Mouse (Mus musculus) limb, embryonic 10.5 days (tissue): ENCODE data around the gene Itga5. TPM values are rescaled to one million over a fixed set of nuclear protein-coding genes. Genes with fewer than 3 reads are reported as not detected.

ENCODE experiments used
- DNase-seq: peaks from one replicate; pipeline ENCODE4 v3.0.0-alpha.2; 2017; ENCODE audit warnings: low spot score
- H3K27ac ChIP-seq: fragments of 300-500 bp; sonication (generic); 2 replicates; pipeline ENCODE4 v1.5.1; 2016; ENCODE audit warnings: mild to moderate bottlenecking
- H3K27me3 ChIP-seq: fragments of 300-500 bp; sonication (generic); 2 replicates; pipeline ENCODE4 v1.6.1; 2016; ENCODE audit warnings: low read depth, mild to moderate bottlenecking; ENCODE audit not compliant: poor library complexity, severe bottlenecking
- H3K36me3 ChIP-seq: fragments of 300-500 bp; sonication (generic); 2 replicates; pipeline ENCODE4 v1.6.1; 2016; ENCODE audit warnings: mild to moderate bottlenecking, moderate library complexity
- H3K4me1 ChIP-seq: fragments of 300-500 bp; sonication (generic); 2 replicates; pipeline ENCODE4 v1.6.1; 2016
- H3K4me3 ChIP-seq: fragments of 300-500 bp; sonication (generic); 2 replicates; pipeline ENCODE4 v1.5.1; 2016; ENCODE audit warnings: mild to moderate bottlenecking, moderate library complexity
- H3K9me3 ChIP-seq: fragments of 300-500 bp; sonication (generic); replicated peaks from 2 replicates; pipeline ENCODE4 v1.6.1; 2016; ENCODE audit warnings: mild to moderate bottlenecking
- WGBS: fragments of 180-500 bp; shearing (Covaris S2); methylation state at CpG from one replicate; pipeline ENCODE4 v1.1.7; 2016; 5-methylcytosine and 5-hydroxymethylcytosine counted together
- polyA plus RNA-seq: library from polyadenylated mRNA; unstranded; fragments of >200 nt; fragmentation: Nextera tagmentation; extraction: Ambion mirVana; gene quantifications from 2 replicates; pipeline ENCODE4 v1.2.1, GENCODE M21; 2016

The Itga5 gene
- polyA plus RNA-seq, 1 experiment from 2014 or later: 36.6 TPM

DNA sequence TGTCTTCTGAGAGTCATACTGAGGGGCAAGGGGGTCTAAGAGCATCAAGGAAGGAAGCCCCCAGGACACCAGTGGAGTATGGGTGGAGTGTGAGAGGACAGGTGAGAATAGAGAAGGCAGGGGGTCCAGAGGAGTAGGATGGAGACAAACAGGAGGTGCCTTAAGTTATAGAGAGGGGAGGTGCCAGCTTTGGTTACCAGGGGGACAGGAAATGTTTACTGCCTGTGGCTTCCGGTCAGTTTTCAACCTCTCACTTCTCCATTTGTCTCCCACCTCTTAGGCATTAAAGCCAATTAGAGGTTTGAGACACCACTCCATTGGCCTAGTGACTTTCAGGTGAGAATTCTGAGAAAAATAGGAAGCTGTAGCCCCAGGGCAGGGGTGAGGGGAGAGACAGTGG is 5.3 kb downstream of the Itga5 start:
- DNase-seq: no peak
- H3K4me1 ChIP-seq: peaks cover 52% of the 10 kb centered on the region
- no peaks in the 10 kb centered on the region for H3K27me3 ChIP-seq
- H3K36me3 ChIP-seq: peaks cover 31% of the 10 kb centered on the region
- H3K9me3 ChIP-seq: no peaks in the 10 kb centered on the region
- WGBS: 18% methylated on average over 1 of the region's 1 CpGs
- H3K4me3 ChIP-seq: no peak overlapping the region
- peak overlapping the region; percentile 33 for H3K27ac ChIP-seq

DNA sequence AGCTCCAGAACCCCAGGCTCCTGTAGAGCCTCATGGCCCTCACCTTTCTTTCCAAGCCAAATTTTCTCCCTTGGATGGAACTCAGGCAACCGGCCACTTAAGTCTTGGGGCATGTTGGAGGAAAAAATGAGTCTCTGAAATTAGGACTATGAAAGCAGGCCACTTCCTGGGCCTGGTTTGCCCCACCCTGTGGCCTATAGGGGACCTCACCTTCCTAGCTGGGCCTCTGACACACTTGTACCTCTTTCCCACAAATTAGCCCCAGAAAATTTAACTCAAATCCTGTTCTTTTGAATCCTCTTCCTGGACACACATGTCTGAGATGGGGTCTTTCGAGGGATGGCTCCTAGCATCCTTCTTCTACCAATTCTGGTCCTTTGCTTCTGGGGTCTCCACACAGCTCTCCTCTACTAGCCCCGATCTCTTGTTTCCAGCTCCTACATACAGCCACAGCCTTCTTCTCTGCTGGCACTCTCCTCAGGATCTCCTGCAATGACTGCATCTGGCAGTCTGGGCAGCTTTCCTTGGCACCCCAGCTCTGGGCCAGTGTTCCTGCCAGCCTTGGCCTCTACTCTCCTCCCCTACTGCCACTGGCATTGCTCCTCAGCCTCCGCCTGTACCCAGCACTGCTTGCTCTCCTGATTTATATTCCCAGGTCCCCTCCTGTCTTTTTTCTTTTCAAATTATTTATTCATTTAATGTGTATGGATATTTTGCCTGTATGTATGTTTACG is 6.5 kb downstream of the Itga5 start:
- Histone ChIP-seq H3K4me1 (peaks cover 47% of the 10 kb centered on the region), H3K9me3 (no peaks in the 10 kb centered on the region), H3K36me3 (peaks cover 43% of the 10 kb centered on the region), H3K27ac (no peak overlapping the region; the same call in 1 of the 2 replicates), H3K27me3 (no peaks in the 10 kb centered on the region), H3K4me3 (no peak overlapping the region)
- DNase-seq: no peak
- 93% methylated on average over 5 of the region's 5 CpGs for WGBS

DNA sequence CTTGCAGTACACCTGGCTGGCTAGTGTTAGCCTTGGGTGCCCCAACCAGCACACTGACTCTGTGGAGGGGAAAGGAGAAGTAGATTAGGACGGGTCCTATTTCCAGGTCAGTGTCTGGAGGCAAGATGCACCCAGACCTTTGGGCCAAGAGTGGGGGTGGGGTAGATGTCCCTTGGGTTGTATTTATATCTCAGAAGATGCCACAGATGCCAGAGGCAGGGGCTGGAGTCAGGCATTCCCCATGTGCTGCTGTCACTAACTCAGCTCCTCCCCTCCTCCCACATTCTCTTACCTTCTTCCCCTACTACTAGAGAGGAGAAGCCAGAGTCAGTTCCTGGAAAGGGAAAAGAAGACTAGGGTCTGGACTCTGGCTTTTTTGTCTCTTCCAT is 7.4 kb downstream of the Itga5 start:
- 52% methylated on average over 1 of the region's 1 CpGs for whole genome bisulfite sequencing
- H3K27me3 ChIP-seq: no peaks in the 10 kb centered on the region
- H3K36me3 ChIP-seq: peaks cover 52% of the 10 kb centered on the region
- no peak for DNase-seq
- H3K27ac ChIP-seq: peak overlapping the region; percentile 89
- no peaks in the 10 kb centered on the region for H3K9me3 ChIP-seq
- H3K4me1 ChIP-seq: peaks cover 38% of the 10 kb centered on the region
- H3K4me3 ChIP-seq: no peak overlapping the region

DNA sequence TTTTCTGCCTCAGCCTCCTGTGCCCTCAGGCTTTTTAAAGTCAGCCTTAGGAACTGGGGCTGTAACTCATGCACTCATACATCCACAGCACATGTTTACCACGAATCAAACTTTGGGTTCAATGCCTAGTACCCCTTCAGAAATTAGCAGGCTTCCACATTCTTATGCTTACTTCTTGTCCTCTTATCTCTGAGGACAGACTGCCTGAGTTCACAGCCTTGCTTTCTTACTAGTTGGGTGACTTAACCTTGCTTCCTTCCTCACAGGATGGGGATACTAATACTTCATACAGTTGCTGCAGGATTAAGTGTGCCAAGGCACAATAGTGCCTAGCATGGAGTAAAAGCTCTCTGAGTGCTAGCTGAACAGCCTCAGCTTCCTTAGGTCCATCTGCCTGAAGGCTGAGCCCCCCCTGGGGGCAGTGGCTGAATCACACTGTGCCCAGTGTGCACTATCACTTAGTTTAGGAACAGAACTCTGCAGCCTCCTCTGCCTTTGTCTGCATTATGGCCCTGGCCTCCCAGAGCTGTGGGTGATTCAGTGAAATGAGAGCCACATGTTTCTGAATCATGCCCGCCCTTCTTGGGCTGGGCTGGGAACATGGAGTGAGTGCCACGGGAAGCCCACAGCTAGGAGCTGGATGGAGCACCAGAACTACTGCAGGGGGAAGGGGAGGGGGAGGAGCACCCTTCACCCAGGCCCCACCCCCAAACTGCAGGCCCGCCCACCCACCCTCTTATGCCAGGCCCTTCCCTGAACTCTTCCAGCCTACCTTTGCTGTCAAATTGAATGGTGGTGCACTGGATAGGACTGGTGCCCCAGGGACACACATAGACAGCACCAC is 8.1 kb downstream of the Itga5 start:
- Histone ChIP-seq H3K9me3 (no peaks in the 10 kb centered on the region), H3K36me3 (peaks cover 58% of the 10 kb centered on the region), H3K27me3 (no peaks in the 10 kb centered on the region), H3K27ac (peak overlapping the region; percentile 89), H3K4me1 (peaks cover 36% of the 10 kb centered on the region), H3K4me3 (0 out of 2 replicates have a peak overlapping the region, but pooled peaks have one; percentile 9)
- DNase-seq: peak; percentile 66
- 20% methylated on average over 4 of the region's 4 CpGs for WGBS

DNA sequence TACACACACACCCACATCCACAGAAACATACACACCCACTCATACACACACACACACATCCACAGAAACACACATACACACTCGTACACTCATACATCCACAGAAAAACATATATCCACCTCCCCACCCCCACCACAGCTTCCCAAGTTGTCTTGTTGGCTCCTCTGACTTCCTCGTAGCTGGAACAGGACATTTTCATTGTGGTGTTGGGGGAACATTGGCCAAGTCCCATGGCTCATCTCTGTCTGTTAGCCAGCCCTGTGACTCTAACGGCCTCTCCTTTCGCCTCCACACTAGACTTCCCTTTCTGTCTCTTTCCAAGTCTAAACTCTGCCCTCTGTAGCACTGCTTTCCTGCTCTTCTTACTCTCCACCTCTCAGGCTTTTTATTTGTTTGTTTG is 8.7 kb downstream of the Itga5 start:
- Histone ChIP-seq H3K27ac (peak overlapping the region; percentile 89), H3K4me1 (peaks cover 36% of the 10 kb centered on the region), H3K36me3 (peaks cover 65% of the 10 kb centered on the region), H3K9me3 (no peaks in the 10 kb centered on the region), H3K4me3 (no peak overlapping the region), H3K27me3 (no peaks in the 10 kb centered on the region)
- DNase-seq: no peak
- 86% methylated on average over 4 of the region's 4 CpGs for WGBS

DNA sequence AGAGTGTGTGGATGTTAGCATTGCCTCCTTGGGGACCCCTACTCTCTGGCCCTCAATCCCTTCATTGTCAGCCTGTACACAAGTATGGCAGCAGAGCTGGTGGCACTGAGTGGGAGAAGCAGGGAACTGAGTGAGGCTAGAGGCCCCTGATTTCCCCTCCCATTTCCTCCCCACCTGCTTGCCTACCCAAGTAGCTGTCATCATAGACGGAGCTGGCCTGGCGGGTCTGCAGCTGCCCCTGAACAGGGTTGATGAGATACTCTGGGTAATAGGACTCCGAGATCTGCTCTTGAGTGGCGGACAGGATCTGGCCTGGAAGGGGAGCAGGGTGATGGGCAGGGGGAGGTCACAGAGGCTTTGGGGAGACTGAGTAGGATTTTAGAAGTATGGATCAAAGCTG is 10.4 kb downstream of the Itga5 start:
- H3K4me1 ChIP-seq: peaks cover 28% of the 10 kb centered on the region
- H3K27me3 ChIP-seq: no peaks in the 10 kb centered on the region
- 81% methylated on average over 4 of the region's 4 CpGs for WGBS
- no peaks in the 10 kb centered on the region for H3K9me3 ChIP-seq
- no peak overlapping the region for H3K27ac ChIP-seq
- DNase-seq: no peak
- no peak overlapping the region for H3K4me3 ChIP-seq
- H3K36me3 ChIP-seq: peaks cover 74% of the 10 kb centered on the region

DNA sequence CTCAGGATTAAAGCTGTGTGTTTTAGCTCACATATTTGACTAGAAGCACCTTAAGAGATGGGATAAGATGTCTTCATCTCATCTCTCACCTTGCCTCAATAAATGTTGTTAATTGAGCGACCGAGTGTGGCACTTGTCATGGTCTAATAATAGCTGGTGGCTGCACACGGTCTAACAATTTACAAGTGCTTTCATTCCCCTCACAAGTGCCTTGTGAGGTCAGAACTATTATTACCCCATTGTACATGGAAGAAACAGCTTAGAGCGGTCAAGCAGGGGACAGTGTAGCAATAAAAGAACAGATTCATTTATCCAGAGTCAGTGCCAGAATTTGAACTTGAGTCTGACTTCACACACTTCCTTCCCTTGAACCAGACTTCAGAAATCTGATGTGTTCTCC is 11.1 kb downstream of the Itga5 start:
- WGBS: 92% methylated on average over 4 of the region's 4 CpGs
- no peak for DNase-seq
- peaks cover 80% of the 10 kb centered on the region for H3K36me3 ChIP-seq
- H3K27me3 ChIP-seq: no peaks in the 10 kb centered on the region
- H3K27ac ChIP-seq: no peak overlapping the region
- H3K4me1 ChIP-seq: peaks cover 26% of the 10 kb centered on the region
- H3K4me3 ChIP-seq: no peak overlapping the region
- H3K9me3 ChIP-seq: no peaks in the 10 kb centered on the region

DNA sequence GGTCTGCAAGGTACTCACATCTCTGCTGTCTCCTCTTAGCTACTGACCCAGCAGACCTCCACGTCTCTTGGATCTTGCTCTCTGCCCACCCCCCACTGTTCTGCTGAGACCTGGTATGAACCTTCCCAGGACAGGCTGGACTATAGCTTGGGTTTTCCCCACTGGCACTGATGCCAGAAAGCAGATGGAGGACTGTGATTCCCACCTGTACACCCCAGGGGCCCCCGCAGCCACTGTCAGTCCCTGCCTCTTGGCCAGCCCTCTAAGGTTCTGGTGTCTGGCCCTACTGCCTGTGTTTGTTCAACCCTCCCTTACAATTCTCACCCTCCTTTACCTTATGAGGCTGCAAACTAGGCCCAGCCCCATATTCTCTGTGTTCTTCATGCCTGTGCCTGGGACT is 11.9 kb downstream of the Itga5 start:
- DNase-seq: no peak
- Histone ChIP-seq H3K27ac (no peak overlapping the region), H3K9me3 (no peaks in the 10 kb centered on the region), H3K27me3 (no peaks in the 10 kb centered on the region), H3K4me1 (peaks cover 20% of the 10 kb centered on the region), H3K4me3 (no peak overlapping the region), H3K36me3 (peaks cover 82% of the 10 kb centered on the region)
- WGBS: 91% methylated on average over 2 of the region's 2 CpGs

DNA sequence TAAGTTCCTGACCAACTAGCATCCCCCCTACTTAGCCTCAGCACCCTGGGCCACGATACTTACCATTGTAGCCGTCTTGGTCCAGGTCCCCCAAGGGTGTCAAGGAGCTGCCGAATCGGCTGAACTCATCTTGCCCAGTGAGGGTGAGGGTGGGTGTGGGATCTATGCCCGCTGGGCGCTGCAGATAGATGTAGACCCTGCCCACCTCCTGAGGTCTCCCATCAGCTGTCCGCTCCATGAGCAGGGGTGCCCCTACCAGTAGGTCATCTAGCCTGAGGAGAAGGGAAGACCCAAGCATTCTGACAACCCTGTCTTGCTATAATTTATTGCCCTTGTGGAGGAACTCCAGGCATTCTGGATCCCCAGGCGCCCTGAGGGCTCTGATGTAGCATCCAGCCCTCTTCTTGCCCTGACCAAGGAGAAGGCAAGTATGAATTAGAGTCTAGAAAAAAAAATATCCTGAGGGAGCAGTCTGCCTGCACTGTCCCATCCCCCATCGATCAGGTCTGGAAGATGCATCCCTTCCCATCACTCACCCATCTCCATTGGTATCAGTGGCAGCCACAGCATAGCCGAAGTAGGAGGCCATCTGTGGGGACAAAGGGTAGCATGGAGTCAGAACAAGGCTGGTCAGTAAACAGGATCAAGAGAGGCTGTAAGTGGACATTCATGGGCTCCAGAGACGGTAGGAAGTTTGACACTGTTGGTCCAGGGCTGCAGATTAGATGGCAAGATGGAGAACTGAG is 12.9 kb downstream of the Itga5 start:
- Histone ChIP-seq H3K4me3 (no peak overlapping the region), H3K4me1 (peaks cover 10% of the 10 kb centered on the region), H3K27ac (no peak overlapping the region), H3K27me3 (no peaks in the 10 kb centered on the region), H3K36me3 (peaks cover 92% of the 10 kb centered on the region), H3K9me3 (no peaks in the 10 kb centered on the region)
- no peak for DNase-seq
- 91% methylated on average over 11 of the region's 11 CpGs for WGBS

DNA sequence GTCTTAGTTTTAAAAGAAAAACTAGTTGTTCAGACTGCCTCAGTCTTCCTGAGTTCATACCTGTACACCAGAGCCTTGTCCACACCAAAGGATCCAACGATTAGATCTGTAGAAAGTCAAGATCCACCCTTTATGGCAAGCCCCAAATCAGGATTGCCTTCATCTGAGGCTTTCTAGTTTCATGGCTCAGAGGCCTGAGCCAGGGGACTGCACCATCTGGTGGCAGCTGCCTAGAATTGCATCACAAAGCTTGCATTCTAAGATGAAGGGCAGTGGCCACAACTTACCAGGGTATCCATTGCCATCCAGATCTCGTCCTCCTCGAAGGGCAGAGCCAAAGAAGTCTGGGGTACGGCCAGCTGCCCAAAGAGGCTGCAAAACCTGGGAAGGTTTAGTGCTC is 13.7 kb downstream of the Itga5 start:
- Histone ChIP-seq H3K36me3 (peaks cover 100% of the 10 kb centered on the region), H3K27me3 (no peaks in the 10 kb centered on the region), H3K27ac (no peak overlapping the region), H3K4me1 (peaks cover 2% of the 10 kb centered on the region), H3K9me3 (no peaks in the 10 kb centered on the region), H3K4me3 (no peak overlapping the region)
- peak; percentile 69 for DNase-seq
- 48% methylated on average over 4 of the region's 4 CpGs for WGBS

DNA sequence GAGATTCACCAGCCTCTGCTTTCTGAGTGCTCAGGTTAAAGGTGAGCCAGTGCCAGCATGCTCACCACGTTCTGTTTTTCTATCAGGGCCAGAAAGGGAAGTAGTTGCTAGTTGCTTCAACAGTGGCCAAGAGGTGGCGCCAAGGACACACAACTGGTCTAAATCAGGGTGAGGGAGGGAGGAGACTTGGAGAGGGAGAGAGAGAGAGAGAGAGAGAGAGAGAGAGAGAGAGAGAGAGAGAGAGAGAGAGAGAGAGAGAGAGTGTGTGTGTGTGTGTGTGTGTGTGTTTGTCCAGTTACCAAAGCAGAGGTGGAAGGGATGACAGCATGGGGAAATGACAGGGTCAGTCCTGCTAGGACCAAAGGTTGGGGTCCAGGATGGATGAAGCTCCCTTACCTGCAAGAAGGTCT is 19.3 kb downstream of the Itga5 start:
- Histone ChIP-seq H3K9me3 (no peaks in the 10 kb centered on the region), H3K4me3 (no peak overlapping the region), H3K36me3 (peaks cover 87% of the 10 kb centered on the region), H3K4me1 (no peaks in the 10 kb centered on the region), H3K27me3 (no peaks in the 10 kb centered on the region), H3K27ac (no peak overlapping the region)
- DNase-seq: no peak
- 2% methylated on average over 2 of the region's 2 CpGs for WGBS

DNA sequence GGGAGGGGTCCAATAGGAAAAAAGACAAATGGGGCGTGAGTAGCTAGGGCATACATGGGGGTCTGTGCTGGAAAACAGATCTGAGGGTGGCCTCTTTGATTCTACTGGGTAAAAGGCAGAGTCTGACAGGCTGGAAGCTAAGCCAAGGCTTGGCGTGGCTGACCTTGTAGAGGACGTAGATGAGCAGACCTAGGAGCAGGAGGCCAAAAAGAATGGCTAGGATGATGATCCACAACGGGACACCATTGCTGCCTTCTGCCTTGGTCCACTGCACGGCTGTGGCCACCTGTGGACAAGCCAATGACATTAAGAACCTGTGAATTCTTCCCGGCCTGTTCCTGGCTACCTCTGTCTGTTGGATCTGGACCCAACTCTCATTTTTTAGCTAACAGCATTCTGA is 20.8 kb downstream of the Itga5 start:
- Histone ChIP-seq H3K36me3 (peaks cover 72% of the 10 kb centered on the region), H3K4me1 (peaks cover 13% of the 10 kb centered on the region), H3K27ac (no peak overlapping the region), H3K9me3 (no peaks in the 10 kb centered on the region), H3K27me3 (peaks cover 15% of the 10 kb centered on the region), H3K4me3 (no peak overlapping the region)
- DNase-seq: no peak
- WGBS: 89% methylated on average over 6 of the region's 6 CpGs

DNA sequence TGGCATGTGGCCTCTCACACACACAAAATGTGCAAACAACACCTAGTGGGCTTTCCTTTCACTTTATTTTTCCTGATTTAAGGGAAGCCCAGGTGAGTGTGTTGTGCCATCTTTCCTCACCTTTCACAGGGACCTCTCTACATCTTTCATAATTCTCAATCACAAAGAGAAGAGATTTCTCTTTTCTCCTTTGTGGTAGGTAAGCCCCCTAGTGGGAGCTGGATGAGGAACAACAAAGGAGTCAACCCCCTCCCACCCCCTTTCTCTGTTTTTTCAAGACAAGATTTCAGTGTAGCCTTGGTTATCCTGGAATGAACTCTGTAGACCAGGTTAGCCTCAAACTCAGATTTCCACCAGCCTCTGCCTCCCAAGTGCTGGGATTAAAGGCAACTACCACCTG is 23.0 kb downstream of the Itga5 start:
- Histone ChIP-seq H3K4me1 (peaks cover 35% of the 10 kb centered on the region), H3K4me3 (no peak overlapping the region), H3K27ac (no peak overlapping the region), H3K9me3 (no peaks in the 10 kb centered on the region), H3K36me3 (peaks cover 50% of the 10 kb centered on the region), H3K27me3 (peaks cover 37% of the 10 kb centered on the region)
- DNase-seq: no peak
